Mouse (Mus musculus) heart, embryonic 11.5 days (tissue): ENCODE measurements at regions not wholly inside any gene's neighbourhood (a gene's known extent, or its start where the extent isn't known, plus 50 kb on each side); places are given as distances from the start of the nearest gene placed in this dataset.

Experiments used
- ATAC-seq: fragments of 200-750 bp; cut with Nextera tagmentation; replicated peaks from 2 replicates; pipeline ENCODE4 v1.8.0; 2017; ENCODE audit warnings: moderate library complexity; ENCODE audit not compliant: insufficient number of reproducible peaks, low FRiP score, low TSS enrichment
- H3K27ac ChIP-seq: fragments of 300-500 bp; sonication (generic); 2 replicates; pipeline ENCODE4 v1.5.1; 2014; ENCODE audit warnings: mild to moderate bottlenecking, low read depth, low read length
- H3K27me3 ChIP-seq: fragments of 300-500 bp; sonication (generic); 2 replicates; pipeline ENCODE4 v1.6.1; 2014; ENCODE audit warnings: mild to moderate bottlenecking, low read length, mixed read lengths; ENCODE audit not compliant: control insufficient read depth, insufficient read depth
- H3K36me3 ChIP-seq: fragments of 300-500 bp; sonication (generic); 2 replicates; pipeline ENCODE4 v1.6.1; 2014; ENCODE audit warnings: mild to moderate bottlenecking, low read length, moderate library complexity, mixed read lengths; ENCODE audit not compliant: control insufficient read depth, insufficient read depth
- H3K4me1 ChIP-seq: fragments of 300-500 bp; sonication (generic); 2 replicates; pipeline ENCODE4 v1.6.1; 2014; ENCODE audit warnings: low read length; ENCODE audit not compliant: control insufficient read depth, insufficient read depth
- H3K4me2 ChIP-seq: fragments of 300-500 bp; sonication (generic); 2 replicates; pipeline ENCODE4 v1.6.1; 2014; ENCODE audit warnings: mild to moderate bottlenecking, moderate library complexity
- H3K4me3 ChIP-seq: fragments of 300-500 bp; sonication (generic); 2 replicates; pipeline ENCODE4 v1.5.1; 2014; ENCODE audit warnings: low read depth, low read length
- H3K9ac ChIP-seq: fragments of 300-500 bp; sonication (generic); 2 replicates; pipeline ENCODE4 v1.6.1; 2014; ENCODE audit warnings: mild to moderate bottlenecking, low read depth, low read length, moderate library complexity
- H3K9me3 ChIP-seq: fragments of 300-500 bp; sonication (generic); replicated peaks from 2 replicates; pipeline ENCODE4 v1.6.1; 2016; ENCODE audit warnings: low read length; ENCODE audit not compliant: control insufficient read depth
- WGBS: fragments of 180-500 bp; shearing (Covaris S2); extraction: QIAGEN DNeasy Blood & Tissue Kit; methylation state at CpG from one replicate; pipeline ENCODE4 v1.1.7; 2014; ENCODE audit not compliant: insufficient replicate concordance; 5-methylcytosine and 5-hydroxymethylcytosine counted together

DNA sequence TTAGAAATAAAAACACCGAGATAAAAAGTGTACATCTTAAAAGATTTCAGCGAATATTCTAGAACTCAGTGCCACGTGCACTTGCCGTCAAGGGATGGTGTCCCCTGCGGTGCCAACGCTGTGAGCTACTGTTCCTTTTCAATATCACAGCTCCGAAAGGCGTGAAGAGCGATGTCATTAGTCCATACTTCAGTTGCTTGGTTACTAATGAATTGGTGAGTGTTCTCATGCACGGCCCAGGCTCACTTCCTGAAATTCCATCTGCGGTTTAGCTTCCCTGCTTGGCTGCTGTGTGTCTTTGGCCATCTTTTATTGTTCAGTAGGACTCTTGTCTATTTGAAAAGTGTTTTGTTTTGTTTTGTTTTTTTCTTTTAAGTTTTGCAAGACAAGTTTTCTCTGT, 93.2 kb downstream of the Tfap2c start:
- Histone ChIP-seq H3K9me3 (no peaks in the 10 kb centered on the region), H3K4me1 (peaks cover 4% of the 10 kb centered on the region), H3K27ac (no peak overlapping the region), H3K9ac (no peak overlapping the region), H3K27me3 (no peaks in the 10 kb centered on the region), H3K4me2 (no peak overlapping the region), H3K4me3 (no peak overlapping the region), H3K36me3 (no peaks in the 10 kb centered on the region)
- WGBS = 73% methylated on average over 11 of the region's 11 CpGs
- ATAC-seq = no peak

DNA sequence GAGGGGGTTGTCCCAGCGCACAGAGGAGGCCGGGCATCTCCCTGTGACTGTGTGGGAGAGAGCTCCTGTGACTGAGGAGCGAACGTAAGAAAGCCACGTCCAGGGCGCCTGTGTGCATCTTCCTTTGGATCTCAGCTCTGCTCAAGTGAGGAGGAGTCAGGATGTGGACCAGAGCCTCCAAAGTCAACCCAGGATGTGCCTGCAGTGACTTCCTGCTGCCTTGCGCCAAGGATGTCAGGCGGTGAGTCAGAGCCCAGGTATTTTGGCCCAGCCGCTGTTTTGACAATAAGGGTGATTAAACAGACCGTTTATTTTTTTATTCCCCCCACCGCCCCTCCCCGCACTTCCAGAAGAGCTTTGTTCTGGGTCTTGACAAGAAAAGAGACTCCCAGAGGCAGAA, 94.5 kb downstream of the Tfap2c start:
- ATAC-seq = no peak
- H3K36me3 ChIP-seq = no peaks in the 10 kb centered on the region
- H3K27ac ChIP-seq = no peak overlapping the region
- no peak overlapping the region for H3K4me2 ChIP-seq
- H3K27me3 ChIP-seq = no peaks in the 10 kb centered on the region
- H3K4me3 ChIP-seq = no peak overlapping the region
- H3K9me3 ChIP-seq = no peaks in the 10 kb centered on the region
- no peak overlapping the region for H3K9ac ChIP-seq
- WGBS = 26% methylated on average over 12 of the region's 12 CpGs
- peaks cover 7% of the 10 kb centered on the region for H3K4me1 ChIP-seq

DNA sequence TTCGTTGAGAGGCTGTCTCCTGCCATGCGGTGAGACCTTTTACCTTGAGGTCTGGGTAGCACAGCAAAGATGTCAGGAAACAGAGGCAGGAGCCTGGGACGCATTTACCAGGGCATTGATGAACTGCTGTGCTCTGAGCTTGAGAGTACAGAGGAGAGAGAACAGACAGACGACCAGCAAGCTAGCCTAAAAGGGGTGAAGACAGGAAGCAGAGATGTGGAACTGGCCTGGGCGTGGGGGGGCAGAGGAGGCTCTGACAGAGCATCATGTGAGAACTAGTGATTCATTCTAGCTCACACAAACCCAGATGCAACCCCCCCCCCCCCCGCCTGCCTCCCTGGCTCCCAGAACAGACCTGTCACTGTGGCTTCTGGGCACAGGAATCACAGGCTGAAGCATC, 95.1 kb downstream of the Tfap2c start:
- Histone ChIP-seq H3K4me2 (no peak overlapping the region), H3K27me3 (no peaks in the 10 kb centered on the region), H3K9me3 (no peaks in the 10 kb centered on the region), H3K4me1 (peaks cover 7% of the 10 kb centered on the region), H3K4me3 (no peak overlapping the region), H3K36me3 (no peaks in the 10 kb centered on the region), H3K27ac (no peak overlapping the region), H3K9ac (no peak overlapping the region)
- no peak for ATAC-seq
- WGBS = 23% methylated on average over 5 of the region's 6 CpGs

DNA sequence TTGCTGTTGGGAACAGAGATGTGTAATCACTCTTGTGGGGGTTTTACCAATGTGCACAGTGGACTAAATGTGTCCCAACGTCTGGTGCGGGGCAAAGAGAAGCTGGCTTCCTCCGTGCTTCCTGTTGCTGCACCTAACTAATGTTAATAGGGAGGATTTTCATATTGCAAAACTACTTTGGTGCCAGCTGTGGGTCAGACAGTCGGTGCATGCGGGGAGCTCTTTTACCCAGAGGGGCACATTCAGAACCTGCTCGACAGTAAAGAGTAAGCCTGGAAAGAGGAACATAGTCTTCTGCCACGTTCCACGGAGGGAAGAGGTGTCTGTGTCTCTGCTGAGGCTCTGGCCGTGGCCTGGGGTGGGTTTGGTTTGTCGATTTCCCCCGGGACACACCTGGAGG, 98.7 kb downstream of the Tfap2c start:
- Histone ChIP-seq H3K4me3 (no peak overlapping the region), H3K27me3 (no peaks in the 10 kb centered on the region), H3K4me2 (no peak overlapping the region), H3K27ac (no peak overlapping the region), H3K36me3 (no peaks in the 10 kb centered on the region), H3K4me1 (peaks cover 7% of the 10 kb centered on the region), H3K9ac (no peak overlapping the region), H3K9me3 (no peaks in the 10 kb centered on the region)
- WGBS = 67% methylated on average over 11 of the region's 11 CpGs
- no peak for ATAC-seq

DNA sequence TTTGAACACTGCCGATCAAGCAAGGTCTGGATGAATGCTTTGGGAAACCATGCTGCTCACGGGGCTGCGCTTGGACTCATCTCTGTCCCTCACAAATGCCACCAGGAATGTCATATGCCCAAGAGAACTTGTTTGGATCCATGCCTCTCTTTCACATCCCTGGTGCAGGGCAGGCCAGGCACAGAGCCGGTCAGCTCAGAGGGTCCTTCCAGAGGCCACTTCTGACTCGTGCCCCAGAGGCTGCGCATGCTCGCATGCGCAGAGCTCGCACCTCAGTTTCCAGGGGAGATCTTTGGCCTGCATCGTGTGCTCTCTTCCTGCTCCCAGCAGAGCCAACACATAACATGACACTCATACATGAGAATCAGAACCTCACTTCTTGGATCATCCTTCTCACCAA, 111.1 kb downstream of the Tfap2c start:
- Histone ChIP-seq H3K9ac (no peak overlapping the region), H3K4me1 (peaks cover 3% of the 10 kb centered on the region; the same call in 1 of the 2 replicates), H3K9me3 (no peaks in the 10 kb centered on the region), H3K4me3 (no peak overlapping the region), H3K27ac (no peak overlapping the region), H3K4me2 (no peak overlapping the region), H3K36me3 (no peaks in the 10 kb centered on the region), H3K27me3 (peaks cover 33% of the 10 kb centered on the region)
- no peak for ATAC-seq
- WGBS = 61% methylated on average over 10 of the region's 10 CpGs

DNA sequence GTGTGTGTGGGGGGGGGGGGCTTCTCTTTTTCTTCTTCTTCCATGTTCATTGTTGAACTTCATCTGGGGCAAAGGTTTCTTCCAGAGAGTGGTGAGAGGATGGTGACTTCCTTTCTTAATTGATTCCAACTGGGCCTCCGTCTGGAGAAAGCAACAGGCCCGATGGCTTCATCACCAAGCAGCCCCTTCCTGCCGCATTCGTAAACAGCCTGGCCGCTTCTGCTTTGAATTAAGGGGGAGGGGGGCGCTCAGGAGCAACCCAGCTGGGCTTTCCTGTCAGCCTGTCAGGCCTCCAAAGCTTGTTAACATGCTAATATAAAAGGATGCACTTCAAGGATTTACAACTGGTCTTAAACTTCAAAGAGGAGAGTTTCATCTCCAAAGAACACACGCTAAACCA, 111.5 kb downstream of the Tfap2c start:
- peak overlapping the region; percentile 42; the same call in 1 of the 2 replicates for H3K4me2 ChIP-seq
- no peak overlapping the region for H3K27ac ChIP-seq
- H3K27me3 ChIP-seq = peaks cover 33% of the 10 kb centered on the region
- no peak overlapping the region for H3K9ac ChIP-seq
- H3K4me1 ChIP-seq = peaks cover 3% of the 10 kb centered on the region; the same call in 1 of the 2 replicates
- no peak for ATAC-seq
- no peaks in the 10 kb centered on the region for H3K9me3 ChIP-seq
- no peak overlapping the region for H3K4me3 ChIP-seq
- 8% methylated on average over 7 of the region's 7 CpGs for WGBS
- H3K36me3 ChIP-seq = no peaks in the 10 kb centered on the region

DNA sequence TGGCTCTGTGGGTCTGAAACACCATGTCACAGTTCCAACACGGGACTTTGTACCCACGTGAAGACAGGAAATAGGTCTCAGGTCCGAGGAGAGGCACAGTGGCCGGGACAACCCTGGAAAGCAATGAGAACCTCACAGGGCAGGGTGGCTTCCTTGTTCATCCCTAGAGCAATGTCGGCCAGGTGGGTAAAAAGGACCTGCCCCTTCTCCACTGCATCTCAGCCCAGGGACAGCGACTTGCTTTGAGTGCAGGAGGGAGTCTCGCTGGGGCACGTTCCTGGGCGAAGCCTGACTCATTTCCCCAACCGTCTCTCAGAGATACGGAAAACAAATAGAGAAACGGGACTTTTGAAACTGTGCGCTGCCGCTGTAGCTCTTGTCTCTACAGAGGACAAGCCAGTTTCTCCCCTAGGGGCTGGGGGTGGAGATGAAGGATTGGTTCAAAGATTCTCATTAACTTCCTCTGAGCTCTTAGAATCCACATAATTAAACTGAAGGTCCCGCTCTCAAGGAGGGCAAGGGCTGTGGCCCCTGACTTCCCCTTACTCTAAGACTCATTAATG, 112.1 kb downstream of the Tfap2c start:
- H3K9me3 ChIP-seq = no peaks in the 10 kb centered on the region
- peaks cover 3% of the 10 kb centered on the region; the same call in 1 of the 2 replicates for H3K4me1 ChIP-seq
- no peak for ATAC-seq
- peaks cover 33% of the 10 kb centered on the region for H3K27me3 ChIP-seq
- H3K9ac ChIP-seq = no peak overlapping the region
- H3K4me2 ChIP-seq = peak overlapping the region; percentile 42
- WGBS = 5% methylated on average over 15 of the region's 15 CpGs
- H3K36me3 ChIP-seq = no peaks in the 10 kb centered on the region
- H3K4me3 ChIP-seq = no peak overlapping the region
- no peak overlapping the region for H3K27ac ChIP-seq

DNA sequence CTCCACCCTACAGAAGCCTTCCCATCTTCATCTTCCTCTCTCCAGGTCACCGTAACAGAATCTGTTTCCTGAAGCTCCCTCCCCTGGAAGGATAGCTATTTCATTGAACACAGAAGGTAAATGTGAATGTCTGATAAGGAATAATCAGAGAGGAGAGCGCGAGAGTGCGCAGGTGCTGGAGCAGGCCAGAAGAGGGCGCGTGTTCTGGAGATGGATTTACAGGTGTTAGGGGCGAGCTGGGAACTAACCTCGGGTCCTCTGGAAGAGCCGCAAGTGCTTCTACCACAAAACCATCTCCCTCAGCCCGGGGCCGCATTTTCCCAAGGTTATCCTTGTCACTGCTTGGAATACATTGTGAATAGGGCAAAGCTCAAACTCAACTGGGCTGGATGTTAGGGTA, 112.8 kb downstream of the Tfap2c start:
- Histone ChIP-seq H3K4me2 (no peak overlapping the region), H3K9ac (no peak overlapping the region), H3K9me3 (no peaks in the 10 kb centered on the region), H3K4me3 (no peak overlapping the region), H3K36me3 (no peaks in the 10 kb centered on the region), H3K27me3 (peaks cover 33% of the 10 kb centered on the region), H3K4me1 (peaks cover 3% of the 10 kb centered on the region; the same call in 1 of the 2 replicates), H3K27ac (no peak overlapping the region)
- ATAC-seq = no peak
- WGBS = 35% methylated on average over 11 of the region's 11 CpGs

DNA sequence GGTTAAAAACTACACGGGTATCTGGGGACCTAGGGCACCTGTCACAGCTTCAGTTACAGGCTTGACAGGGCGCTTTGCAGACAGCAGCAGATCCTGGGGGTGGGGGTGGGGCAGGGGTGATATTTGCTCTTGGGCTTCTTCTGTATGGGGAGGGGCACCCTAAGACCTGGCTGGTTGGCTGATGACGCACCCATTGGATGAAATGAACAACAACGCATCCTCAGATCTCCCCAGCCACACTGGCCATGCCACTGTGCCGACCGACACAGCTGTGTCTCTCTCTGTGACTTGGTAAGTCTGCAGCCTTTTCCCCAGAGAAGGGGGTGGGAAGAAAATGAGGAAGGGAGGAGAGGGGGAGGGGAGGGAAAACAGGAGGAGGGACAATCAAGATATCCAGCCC, 114.3 kb downstream of the Tfap2c start:
- H3K36me3 ChIP-seq = no peaks in the 10 kb centered on the region
- H3K27ac ChIP-seq = no peak overlapping the region
- no peak for ATAC-seq
- WGBS = 3% methylated on average over 6 of the region's 6 CpGs
- H3K4me3 ChIP-seq = no peak overlapping the region
- no peaks in the 10 kb centered on the region for H3K9me3 ChIP-seq
- H3K4me1 ChIP-seq = peaks cover 3% of the 10 kb centered on the region; the same call in 1 of the 2 replicates
- H3K9ac ChIP-seq = no peak overlapping the region
- H3K27me3 ChIP-seq = peaks cover 31% of the 10 kb centered on the region
- H3K4me2 ChIP-seq = no peak overlapping the region
